Mouse (Mus musculus) neural tube, embryonic 10.5 days (tissue): ENCODE results near the gene Baiap2l1.
A peak's percentile ranks its signal among the peaks of the same experiment; 100 is the strongest.
"Not testable (repeated sequence)": the region's sequence is repeated elsewhere in the genome, so short reads cannot be mapped to it uniquely, and the experiment has no call there.

ENCODE experiments used
- DNase-seq: peaks from one replicate; pipeline ENCODE4 v3.0.0-alpha.2; 2017; ENCODE audit warnings: low spot score; ENCODE audit errors: extremely low spot score

Baiap2l1 gene

DNA sequence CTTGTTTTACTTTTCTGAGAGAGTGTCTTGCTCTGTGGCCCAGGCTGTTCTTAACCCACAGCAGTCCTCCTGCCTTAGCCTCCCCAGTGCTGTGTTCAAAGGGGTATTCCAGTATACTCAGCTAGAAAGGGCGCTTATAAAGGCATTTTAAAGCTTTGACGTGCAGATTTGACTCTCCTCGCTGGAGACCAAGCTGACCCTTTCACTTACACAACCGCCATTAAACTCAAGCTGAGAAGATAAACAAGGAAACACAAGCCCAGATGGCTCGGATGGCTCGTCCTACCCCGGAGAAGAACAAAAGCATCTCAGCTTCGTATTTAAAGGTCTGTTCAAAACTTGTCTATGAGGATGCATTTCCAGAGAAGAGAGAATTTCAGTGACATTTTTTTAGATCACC, 6.7 kb downstream of the Baiap2l1 start:
- DNase-seq = no peak

GRCm38 (mm10) chr5:144344592-144344991, 13.3 kb downstream of the Baiap2l1 start:
- DNase-seq = no peak

GRCm38 (mm10) chr5:144341085-144341484, 16.8 kb downstream of the Baiap2l1 start:
- DNase-seq = no peak

GRCm38 (mm10) chr5:144338787-144339186, 19.1 kb downstream of the Baiap2l1 start:
- no peak for DNase-seq

GRCm38 (mm10) chr5:144335357-144335756, 22.6 kb downstream of the Baiap2l1 start:
- DNase-seq = not testable (repeated sequence)

DNA sequence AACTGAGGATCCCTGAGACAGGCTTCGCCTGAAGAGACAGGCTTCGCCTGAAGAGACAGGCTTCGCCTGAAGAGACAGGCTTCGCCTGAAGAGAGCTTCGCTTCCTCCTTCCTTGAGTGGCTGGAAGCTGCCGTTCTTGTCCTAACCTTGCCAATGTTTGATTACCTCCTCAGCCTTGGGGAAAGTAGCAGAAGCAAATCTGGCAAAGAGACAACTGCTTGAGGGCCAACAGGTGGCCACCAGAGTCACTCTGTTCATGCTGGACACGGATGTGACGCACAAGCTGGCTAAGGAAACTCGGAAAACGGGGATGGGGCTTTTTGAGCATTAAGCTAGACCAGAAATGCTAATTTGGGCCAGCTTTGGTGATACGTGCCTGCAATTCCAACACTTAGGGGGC, 23.9 kb downstream of the Baiap2l1 start:
- no peak for DNase-seq

GRCm38 (mm10) chr5:144322717-144323116, 35.2 kb downstream of the Baiap2l1 start:
- DNase-seq = no peak

- DNase-seq = no peak
These were observed 36.2 kb downstream of the Baiap2l1 start for GRCm38 (mm10) chr5:144321681-144322080.

- no peak for DNase-seq
These were observed 39.6 kb downstream of the Baiap2l1 start for GRCm38 (mm10) chr5:144318286-144318685.

DNA sequence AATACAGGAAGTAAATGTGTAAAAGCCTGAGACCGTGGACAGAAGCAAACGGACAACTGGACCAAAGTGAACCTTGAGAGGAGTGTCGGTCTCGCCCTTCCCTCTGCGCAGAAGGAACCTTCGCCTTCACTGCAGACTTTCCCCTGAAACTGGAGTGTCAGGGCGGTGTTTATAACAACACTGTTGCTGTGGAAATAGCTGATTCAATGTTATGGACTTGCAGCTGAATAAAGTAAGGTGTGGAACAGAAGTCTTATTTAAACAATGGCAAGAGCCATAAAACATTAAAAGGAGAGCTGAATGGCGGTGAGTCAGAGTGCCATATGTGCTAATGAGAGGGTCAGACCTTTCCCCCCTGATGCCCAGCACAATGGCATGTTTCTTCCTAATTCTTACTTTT, 40.5 kb downstream of the Baiap2l1 start:
- no peak for DNase-seq

DNA sequence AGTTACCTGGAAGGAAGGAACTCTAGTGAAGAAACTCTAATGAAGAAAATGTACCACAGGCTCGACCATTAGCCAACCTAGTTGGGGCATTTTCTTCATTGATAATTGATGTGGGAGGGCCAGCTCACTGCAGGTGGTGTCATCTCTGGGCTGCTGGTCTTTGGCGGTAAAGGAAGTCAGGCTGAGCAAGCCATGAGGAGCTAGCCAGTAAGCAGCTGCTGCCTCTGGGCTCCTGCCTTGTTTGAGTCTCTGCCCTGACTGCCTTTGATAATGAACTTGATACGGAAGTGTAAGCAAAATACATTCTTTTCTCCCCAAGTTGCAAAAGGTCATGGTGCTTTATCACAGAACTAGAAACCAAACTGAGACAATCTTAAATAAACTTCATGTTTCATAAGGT, 41.5 kb downstream of the Baiap2l1 start:
- DNase-seq = no peak

GRCm38 (mm10) chr5:144314731-144315494, 43.0 kb downstream of the Baiap2l1 start:
- DNase-seq = no peak

- peak; percentile 17 for DNase-seq
These were observed 44.6 kb downstream of the Baiap2l1 start for GRCm38 (mm10) chr5:144313335-144313734.

DNA sequence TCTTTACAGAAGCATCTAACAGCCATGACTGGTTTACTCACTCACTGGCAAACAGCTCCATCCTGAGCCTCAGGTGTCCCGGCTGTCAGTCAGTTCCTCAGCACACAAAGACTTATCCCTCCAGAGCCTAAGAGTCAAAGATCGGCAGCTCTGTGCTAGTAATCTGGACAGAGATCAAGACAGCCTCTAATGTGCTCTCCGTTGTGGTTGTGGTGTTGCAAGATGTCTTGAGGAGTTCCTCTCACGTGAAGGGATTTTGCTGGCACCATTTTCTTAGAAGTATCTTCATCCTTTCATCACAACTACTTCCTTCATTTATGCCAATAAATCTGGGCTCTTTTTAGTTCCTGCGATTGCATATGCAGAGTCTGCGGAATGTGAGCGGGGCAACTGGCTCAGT, 45.7 kb downstream of the Baiap2l1 start:
- no peak for DNase-seq

GRCm38 (mm10) chr5:144308929-144309328, 49.0 kb downstream of the Baiap2l1 start:
- DNase-seq = no peak

GRCm38 (mm10) chr5:144303071-144303470, 54.8 kb downstream of the Baiap2l1 start:
- no peak for DNase-seq

DNA sequence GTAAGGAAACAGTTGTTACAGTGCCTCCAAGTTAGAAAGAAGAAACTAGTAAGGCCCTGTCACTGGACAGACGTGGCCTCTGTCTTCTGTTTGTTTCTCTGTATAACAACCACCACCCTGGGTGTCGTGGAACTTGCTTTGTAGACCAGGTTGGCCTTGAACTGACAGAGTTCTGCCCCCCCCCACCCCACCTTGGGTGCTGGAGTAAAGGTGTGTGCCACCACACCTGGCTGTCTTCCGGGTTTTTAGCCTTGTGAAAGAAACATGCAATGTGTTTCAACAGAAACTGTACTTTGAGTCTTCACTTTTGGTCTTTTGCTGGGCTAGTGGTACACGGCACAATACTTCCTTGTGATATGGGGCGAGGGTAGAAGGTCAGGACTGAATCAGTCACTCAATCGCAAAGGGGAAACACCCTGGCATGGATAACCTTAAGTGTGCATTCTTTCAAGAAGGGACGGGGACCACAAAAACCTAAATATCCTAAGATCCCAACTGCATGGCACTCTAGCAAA, 61.8 kb downstream of the Baiap2l1 start:
- DNase-seq = no peak

DNA sequence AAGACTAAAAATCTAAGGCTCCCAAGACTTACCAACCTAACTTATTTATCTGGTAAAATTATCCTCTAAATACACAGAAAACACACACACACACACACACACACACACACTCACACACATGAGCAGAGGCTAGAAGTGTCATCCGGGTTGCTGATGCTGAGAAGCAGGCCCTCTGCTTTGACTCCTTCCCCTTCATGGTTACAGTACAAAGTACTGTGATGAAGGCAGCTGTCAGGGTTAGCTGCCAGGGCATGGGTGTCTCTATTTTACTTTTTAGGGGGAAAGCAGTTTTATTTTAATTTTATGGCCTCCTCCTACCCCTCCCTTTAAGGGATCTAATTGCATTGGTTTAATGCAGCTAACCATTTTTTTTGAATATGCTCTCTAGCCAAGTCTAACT, 62.6 kb downstream of the Baiap2l1 start:
- DNase-seq = no peak

GRCm38 (mm10) chr5:144294908-144295307, 63.0 kb downstream of the Baiap2l1 start:
- no peak for DNase-seq

- no peak for DNase-seq
These were observed 68.0 kb downstream of the Baiap2l1 start for GRCm38 (mm10) chr5:144289769-144290440.

DNA sequence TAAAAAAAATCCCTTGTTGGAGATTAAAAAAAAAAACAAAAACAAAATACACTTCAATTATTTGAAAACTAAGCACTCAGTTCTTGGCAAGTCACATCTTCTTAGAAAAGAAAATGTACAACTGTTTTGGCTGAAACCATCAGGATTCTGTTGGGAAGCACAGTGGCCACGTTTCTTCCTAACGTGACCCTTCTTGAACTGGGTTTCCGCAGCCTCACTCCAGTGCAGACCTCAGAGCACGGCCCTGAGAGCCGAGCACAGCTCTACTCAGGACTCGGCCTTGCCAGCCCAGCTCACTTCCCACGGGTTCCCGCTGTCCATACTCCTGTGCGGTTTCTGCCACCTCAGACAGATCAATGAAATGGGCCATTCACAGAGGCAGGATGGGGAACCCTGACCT, 69.5 kb downstream of the Baiap2l1 start:
- no peak for DNase-seq

DNA sequence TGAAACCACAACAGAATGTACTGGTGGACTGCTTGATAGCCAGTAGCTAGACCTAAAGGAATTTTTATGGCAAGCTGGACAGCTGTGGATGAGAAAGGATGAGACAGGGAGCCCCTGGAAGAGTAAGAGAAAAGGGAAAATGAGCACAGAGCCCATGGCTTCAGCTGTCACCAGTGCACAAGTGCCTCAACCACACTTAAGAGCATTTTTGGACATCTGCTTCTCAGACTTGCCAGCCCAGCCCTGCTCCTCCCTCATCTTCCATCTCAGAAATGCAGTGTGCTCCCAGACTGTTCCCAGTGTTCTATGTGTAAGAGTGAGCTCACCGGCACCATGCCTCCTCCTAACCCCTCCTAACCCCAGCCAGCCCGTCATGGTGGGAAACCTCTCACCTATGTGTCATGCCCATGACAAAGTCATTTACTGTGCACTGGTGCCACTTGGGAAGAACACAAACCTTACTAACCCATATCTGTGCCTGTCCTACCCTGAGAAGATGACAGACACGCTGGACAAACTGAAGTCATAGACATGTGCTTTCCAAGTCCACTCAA, 70.6 kb downstream of the Baiap2l1 start:
- DNase-seq = no peak
